Mouse (Mus musculus): Measurements from ENCODE around the gene Gal3st4.

Gal3st4 gene

DNA sequence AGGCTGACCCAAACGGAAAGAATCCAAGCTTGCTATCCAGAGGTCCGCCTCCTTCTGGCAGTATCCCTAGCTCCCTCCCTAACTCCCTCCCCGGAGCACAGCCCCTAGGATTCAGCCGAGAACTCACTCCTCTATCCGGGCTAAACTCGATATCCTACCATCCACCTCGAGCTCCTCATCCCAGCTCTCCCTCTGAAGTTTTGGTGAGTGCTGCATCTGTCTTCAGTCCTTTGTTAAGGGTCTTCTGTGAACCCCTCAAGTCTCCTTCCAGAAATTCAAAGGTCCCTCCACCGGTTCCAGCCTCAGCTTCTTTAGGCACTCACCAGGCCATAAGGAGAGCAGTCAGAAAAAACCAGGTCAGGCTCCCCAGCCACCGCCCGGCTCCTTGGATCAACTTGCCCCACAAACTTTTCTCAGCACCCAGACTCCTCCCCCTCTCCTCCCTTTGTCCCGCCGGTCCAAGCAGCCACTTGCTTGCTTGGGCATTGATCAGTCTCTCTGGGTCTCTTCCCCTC is at the start of gene Gal3st4:
Gal3st4 (minus strand) TSS at position 432 of the 515 bp plus-strand sequence.
- ATAC-seq (ENCODE audit: insufficient number of reproducible peaks, low FRiP score, low TSS enrichment), result no peak

- no peak for ATAC-seq (ENCODE audit: insufficient number of reproducible peaks, low FRiP score, low TSS enrichment)
Measured at GRCm38 (mm10) chr5:138312795-138313194, 40.2 kb upstream of the Gal3st4 start.

- ATAC-seq (ENCODE audit: insufficient number of reproducible peaks, low FRiP score, low TSS enrichment), result no peak
Measured at GRCm38 (mm10) chr5:138299613-138300012, 27.0 kb upstream of the Gal3st4 start.

GRCm38 (mm10) chr5:138294158-138294557 is 21.5 kb upstream of the Gal3st4 start:
- ATAC-seq (ENCODE audit: insufficient number of reproducible peaks, low FRiP score, low TSS enrichment), result no peak

DNA sequence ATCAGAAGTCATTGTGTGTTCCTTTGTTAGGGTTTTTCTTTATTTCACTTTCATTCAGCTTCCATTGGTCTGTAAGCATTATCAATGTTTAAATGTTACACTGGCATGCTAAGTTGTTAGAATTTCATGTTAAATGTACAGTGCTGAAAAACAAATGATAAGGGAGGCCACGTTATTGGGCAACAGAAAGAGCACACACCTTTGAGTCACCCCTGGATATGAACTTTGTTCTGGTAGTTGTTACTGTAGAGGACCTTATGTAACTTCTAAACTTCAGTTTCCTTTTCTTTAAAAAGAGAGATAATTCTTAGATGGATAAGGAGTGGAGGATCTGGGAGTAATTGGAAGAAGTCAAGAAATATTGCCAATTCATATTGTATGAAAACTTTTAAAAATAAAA is 19.0 kb upstream of the Gal3st4 start:
- no peak for ATAC-seq (ENCODE audit: insufficient number of reproducible peaks, low FRiP score, low TSS enrichment)

DNA sequence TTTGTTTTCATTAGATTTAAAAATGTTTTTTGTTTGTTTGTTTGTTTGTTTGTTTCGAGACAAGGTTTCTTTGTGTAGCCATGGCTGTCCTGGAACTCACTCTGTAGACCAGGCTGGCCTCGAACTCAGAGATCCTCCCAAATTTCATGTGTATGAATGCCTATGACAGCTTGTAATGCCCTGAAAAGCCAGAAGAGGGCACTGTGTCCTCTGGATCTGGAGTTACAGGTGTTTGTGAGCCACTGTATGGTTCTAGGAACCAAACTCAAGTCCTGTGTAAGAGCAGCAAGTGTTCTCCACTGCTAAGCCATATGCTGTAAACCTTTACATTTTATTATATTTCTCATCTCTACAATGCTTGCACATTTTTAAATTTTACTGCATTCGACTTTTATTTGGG is 15.2 kb upstream of the Gal3st4 start:
- ATAC-seq (ENCODE audit: insufficient number of reproducible peaks, low FRiP score, low TSS enrichment), result no peak

DNA sequence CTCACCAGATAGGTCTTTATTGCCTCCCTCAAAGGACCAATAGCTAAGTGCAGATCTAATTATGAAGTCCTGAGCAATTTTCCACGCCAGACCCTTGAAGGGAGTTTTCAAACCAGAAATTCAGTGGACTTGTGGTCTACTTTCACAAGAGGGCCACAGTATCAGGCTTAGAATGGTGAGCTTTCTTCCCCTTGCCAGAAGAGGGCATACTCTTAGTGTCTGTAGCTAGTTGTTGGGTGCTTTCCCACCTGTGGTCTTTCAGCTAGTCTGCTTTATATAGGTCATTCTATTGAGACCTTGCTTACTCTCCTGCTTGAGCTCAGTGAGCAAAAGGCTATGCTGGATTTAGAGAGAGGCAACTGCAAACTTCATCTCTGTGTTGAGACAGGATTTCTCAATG is 10.9 kb upstream of the Gal3st4 start:
- ATAC-seq (ENCODE audit: insufficient number of reproducible peaks, low FRiP score, low TSS enrichment), result no peak

- ATAC-seq (ENCODE audit: insufficient number of reproducible peaks, low FRiP score, low TSS enrichment), result no peak
Measured at GRCm38 (mm10) chr5:138281798-138282197, 9.2 kb upstream of the Gal3st4 start.

- ATAC-seq (ENCODE audit: insufficient number of reproducible peaks, low FRiP score, low TSS enrichment), result no peak
Measured at GRCm38 (mm10) chr5:138280829-138281228, 8.2 kb upstream of the Gal3st4 start.

DNA sequence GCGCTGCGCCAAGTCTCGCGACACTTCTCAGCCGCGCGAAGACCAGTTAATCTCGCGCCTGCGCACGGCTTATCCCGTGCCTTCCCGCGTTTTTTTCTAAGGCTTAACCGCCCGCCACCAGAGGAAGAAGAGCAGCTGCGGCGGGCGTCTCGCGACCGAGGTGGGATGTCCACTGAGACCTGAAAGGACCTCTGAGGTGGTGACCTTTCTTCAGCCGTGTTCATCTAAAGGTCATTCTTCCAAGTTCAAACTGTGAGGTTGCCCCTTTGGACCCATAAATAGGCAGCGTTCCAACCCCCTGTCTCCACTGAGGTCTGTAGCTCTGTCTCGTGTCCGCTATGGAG is 7.8 kb upstream of the Gal3st4 start:
- ATAC-seq (ENCODE audit: insufficient number of reproducible peaks, low FRiP score, low TSS enrichment), result no peak

DNA sequence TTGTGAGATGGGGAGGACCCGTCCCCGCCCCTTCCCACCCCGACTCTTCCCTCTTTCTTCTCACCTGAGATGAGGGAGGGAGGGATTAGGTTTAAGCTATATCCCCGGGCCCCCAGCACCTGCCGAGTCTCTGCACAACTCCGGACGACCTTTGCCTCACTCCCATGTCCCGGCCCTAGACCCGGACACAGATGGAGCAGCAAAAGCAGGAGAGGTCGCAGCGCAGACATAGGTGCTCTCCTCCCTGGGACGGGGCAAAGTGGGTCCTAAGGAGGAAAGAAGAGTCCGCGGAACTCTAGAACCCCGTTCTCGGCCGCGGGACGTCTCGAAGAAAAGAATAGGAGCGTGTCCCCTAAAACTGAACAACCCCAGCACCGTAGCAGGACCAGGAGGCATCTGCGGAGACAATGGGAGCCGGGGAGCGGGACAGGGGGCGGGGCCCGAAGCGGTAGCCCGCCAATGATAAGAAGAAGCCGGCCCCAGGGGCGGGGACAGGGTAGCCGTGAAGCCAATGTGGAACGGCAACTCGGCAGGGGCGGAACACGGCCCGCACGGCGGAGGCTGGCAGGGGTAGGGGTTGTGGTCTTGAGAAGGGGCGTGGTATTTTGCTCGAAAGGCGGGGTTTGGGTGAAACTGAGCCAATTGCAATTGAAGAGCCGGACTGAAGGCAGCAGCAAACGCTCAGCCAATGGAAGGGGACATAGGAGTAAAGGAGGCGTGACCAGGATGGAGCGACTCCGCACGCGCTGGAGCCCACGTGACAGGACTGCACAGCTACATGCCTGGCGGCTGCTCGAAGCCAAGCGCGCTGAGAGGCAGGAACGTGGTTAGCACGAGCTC is 7.2 kb upstream of the Gal3st4 start, which contains the start of the genes Gm43720, Gpc2 and Stag3:
Gm43720 (minus strand) TSS at position 374 of the 840 bp plus-strand sequence.
Gpc2 (minus strand) TSS at position 421 of the 840 bp plus-strand sequence.
Stag3 (plus strand) TSS at position 656 of the 840 bp plus-strand sequence.
- ATAC-seq (ENCODE audit: insufficient number of reproducible peaks, low FRiP score, low TSS enrichment), result peak; percentile 74

GRCm38 (mm10) chr5:138277994-138278393 is 5.4 kb upstream of the Gal3st4 start:
- no peak for ATAC-seq (ENCODE audit: insufficient number of reproducible peaks, low FRiP score, low TSS enrichment)

DNA sequence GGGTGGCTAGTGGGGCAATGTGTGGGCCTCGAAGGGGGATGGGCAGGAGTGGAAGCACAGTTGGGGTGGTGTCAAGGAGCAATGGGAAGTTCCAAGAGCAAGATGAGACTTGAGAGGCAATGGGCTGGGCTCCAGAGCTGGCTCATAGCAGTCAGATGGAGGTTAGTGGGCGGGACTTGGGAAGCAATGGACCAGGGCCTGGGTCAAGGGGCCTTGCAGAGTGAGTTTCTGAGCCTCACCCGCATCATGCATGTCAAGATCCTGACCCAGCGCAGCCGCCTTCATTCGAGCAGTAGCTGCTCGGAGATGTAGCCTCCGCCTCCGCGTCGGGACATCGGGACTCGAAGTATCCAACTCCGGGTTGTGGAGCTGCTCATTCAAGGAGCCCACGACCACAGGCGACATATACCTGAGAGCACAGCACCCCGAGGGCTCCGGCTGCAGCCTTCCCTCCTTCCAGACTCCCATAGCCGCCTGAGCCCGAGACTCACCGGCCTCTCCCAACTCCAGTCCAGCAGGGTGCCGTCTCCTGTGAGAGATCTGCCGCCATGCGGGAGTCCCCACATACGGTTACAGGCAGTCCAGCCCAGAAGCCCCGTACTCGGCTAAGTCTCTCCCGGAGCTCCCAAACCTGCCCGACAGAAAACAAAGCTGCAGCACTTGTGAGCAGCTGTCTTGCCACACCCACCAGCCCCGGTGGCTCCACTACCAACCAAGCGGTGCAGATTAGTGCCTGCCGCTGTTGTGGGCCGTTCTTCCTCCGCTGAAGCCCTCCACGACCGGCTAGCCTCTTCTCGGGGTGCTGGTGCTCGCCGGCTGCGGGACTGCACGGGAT is 2.8 kb upstream of the Gal3st4 start:
- ATAC-seq (ENCODE audit: insufficient number of reproducible peaks, low FRiP score, low TSS enrichment), result no peak

DNA sequence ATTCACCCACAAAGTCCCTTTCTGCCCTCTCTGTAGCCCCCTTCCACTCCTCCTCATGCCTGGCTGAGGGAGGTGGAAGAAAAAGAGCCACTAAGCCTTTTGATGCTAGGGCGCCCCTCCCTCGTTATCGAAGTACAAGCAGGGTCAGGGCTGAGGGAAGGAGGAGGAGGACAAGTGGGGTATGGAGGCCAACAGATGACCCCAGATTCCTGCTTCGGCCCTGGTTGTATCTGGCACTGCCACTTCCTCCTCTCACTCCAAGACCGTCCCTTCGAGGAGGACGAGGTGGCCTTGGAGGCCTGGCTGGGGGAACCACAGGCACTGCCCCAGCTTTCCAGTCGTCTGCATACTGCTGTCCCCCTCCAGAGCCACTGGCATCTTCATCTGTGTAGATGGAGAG is 1.5 kb upstream of the Gal3st4 start:
- ATAC-seq (ENCODE audit: insufficient number of reproducible peaks, low FRiP score, low TSS enrichment), result no peak

DNA sequence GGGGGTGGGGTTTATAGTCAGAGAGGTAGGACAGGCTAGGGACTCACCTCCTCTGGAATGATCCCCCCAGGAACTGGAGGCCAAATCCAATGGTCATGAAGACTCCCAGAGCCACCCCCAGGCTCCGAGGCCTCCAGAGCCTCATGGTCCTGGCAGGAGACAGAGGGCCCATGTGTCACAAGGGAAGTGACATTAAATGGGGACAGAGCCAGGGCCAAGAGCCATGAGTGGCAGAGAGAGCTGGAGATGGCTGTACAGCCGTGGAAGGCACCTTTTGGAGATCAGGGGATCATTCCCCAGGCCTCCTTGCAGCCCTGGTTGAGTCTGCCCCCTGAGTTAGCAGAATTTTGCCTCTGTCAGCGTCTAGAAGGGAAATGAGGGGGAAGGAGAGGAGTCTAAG is 1.4 kb downstream of the Gal3st4 start:
- ATAC-seq (ENCODE audit: insufficient number of reproducible peaks, low FRiP score, low TSS enrichment), result no peak

GRCm38 (mm10) chr5:138268980-138269379 is 3.7 kb downstream of the Gal3st4 start:
- no peak for ATAC-seq (ENCODE audit: insufficient number of reproducible peaks, low FRiP score, low TSS enrichment)

DNA sequence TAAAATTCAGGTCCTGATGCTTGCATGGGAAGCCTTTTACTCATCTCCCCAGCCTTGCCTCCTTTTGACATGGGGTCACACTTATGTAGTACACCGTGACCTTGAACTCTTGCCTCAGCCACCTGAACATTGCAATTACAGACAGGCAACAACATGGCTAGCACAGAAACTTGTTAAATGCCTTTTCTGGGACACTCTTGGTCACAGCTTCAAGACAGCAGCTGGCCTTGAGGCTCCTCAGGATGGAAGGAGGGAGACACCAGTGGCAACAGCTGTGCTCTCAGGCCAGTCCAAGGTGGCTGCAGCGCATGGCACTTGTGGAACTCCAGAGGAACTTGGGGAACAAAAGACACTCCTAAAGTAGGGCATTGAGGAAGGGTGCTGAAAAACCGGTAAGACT is 5.5 kb downstream of the Gal3st4 start:
- ATAC-seq (ENCODE audit: insufficient number of reproducible peaks, low FRiP score, low TSS enrichment), result no peak

DNA sequence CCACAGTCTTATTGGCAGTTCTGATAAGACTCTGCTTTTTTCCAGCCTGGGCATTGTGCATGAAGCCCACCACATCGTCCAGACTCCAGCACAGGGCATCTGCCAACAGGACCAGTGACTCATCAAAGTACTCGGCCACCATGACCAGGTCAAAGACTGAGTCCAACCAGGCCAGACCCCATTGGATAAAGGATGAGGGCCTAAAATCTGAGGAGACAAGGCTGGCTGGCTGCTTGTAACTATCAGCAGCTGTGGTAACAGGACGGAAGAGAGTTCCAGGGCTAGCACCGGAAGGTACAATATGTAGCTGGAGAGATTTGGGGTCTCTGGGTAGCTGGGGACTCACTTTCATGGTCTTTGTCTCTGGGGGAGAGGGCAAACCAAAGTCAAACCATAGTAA is 6.9 kb downstream of the Gal3st4 start:
- ATAC-seq (ENCODE audit: insufficient number of reproducible peaks, low FRiP score, low TSS enrichment), result no peak

- ATAC-seq (ENCODE audit: insufficient number of reproducible peaks, low FRiP score, low TSS enrichment), result no peak
Measured at GRCm38 (mm10) chr5:138264207-138264578, 8.4 kb downstream of the Gal3st4 start.

DNA sequence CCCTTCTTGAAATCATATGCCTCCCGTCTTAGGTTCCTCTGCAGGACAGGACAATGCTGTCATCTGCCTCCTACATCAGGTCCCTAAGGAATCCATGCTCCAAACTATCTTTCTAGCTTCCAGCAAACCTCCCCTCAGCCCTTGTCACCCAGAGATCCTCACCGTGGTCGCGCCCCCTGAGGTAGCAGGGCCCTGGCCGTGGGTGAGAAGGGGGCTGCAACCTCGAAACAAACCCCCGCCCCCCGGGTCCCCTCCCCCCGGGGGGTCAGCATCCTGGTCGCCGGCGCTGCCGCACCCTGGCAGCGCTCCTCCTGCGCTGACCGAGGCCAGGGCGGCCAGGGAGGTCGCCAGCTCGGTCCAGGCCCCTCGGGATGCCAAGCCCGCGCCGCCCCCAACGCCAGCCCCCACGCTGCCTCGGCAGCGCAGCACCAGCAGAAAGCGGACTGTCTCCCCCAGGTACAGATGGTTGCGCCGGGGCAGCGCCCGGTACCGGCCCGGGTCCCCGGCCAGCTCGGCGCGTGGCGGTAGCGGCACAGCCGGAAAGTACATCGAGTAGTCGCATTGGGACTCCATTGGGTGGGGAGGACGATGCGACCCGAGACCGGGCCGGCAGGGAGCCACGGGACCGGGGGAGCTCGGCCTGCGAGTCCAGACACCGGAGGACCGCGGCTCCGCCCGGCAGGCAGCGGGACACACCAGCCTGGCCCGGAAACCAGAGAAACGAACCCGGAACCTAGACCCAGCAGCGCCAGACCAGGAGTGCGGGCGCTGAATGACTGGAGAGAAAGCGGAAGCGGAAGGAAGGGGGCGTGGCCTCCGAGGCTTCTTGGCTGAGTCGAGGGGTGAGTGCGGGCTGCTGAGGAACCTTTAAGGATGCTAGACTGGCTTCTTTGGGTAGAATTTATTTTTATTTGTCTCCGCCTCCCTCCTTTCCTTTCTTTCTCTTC is 9.1 kb downstream of the Gal3st4 start, which contains the start of gene BC037034:
BC037034 (minus strand) TSS at position 774 of the 947 bp plus-strand sequence.
- peak; percentile 86 for ATAC-seq (ENCODE audit: insufficient number of reproducible peaks, low FRiP score, low TSS enrichment)
